Mouse (Mus musculus) fat pad, adult 2 months (tissue): ENCODE data around the gene Shisa7.
"Not testable (repeated sequence)": the region's sequence is repeated elsewhere in the genome, so short reads cannot be mapped to it uniquely, and the experiment has no call there.

Experiments
- DNase-seq: peaks from one replicate; pipeline ENCODE4 v3.0.0-alpha.2; 2011; ENCODE audit warnings: low read depth, low spot score; ENCODE audit errors: extremely low read depth

Gene Shisa7

GRCm38 (mm10) chr7:4795767-4796433, 48.6 kb downstream of the Shisa7 start:
- DNase-seq, result no peak

GRCm38 (mm10) chr7:4794631-4795168, 49.8 kb downstream of the Shisa7 start:
- no peak for DNase-seq

- no peak for DNase-seq
These were observed 50.8 kb downstream of the Shisa7 start for GRCm38 (mm10) chr7:4793674-4794073.

GRCm38 (mm10) chr7:4793248-4793647, 51.2 kb downstream of the Shisa7 start:
- DNase-seq, result not testable (repeated sequence)

- DNase-seq, result no peak
These were observed 52.0 kb downstream of the Shisa7 start, which contains the start of gene Rpl28 for GRCm38 (mm10) chr7:4792278-4793212. Gene Rpl28, plus strand, starts transcription at chr7:4792874.

GRCm38 (mm10) chr7:4789436-4789935, 55.0 kb downstream of the Shisa7 start, which contains the start of gene Tmem238:
Gene Tmem238, minus strand, starts transcription at chr7:4789656.
- DNase-seq, result no peak

- no peak for DNase-seq
These were observed 55.7 kb downstream of the Shisa7 start for GRCm38 (mm10) chr7:4788499-4789435.

- no peak for DNase-seq
These were observed 60.7 kb downstream of the Shisa7 start for GRCm38 (mm10) chr7:4783667-4784268.

GRCm38 (mm10) chr7:4782759-4783158, 61.7 kb downstream of the Shisa7 start, which contains the start of the genes Il11 and Tmem190:
Gene Il11, minus strand, starts transcription at chr7:4782859.
Gene Tmem190, plus strand, starts transcription at chr7:4782937.
- DNase-seq, result no peak

- no peak for DNase-seq
These were observed 62.4 kb downstream of the Shisa7 start for GRCm38 (mm10) chr7:4782130-4782529.

GRCm38 (mm10) chr7:4779921-4780320, 64.6 kb downstream of the Shisa7 start:
- DNase-seq, result no peak

- no peak for DNase-seq
These were observed 66.5 kb downstream of the Shisa7 start for GRCm38 (mm10) chr7:4777851-4778637.

- DNase-seq, result no peak
These were observed 67.3 kb downstream of the Shisa7 start for GRCm38 (mm10) chr7:4776861-4777830.

- DNase-seq, result no peak
These were observed 68.4 kb downstream of the Shisa7 start for GRCm38 (mm10) chr7:4776131-4776530.
